Mouse (Mus musculus) myocyte (in vitro differentiated cells): ENCODE measurements around the gene Bzw1.

ENCODE experiments used
- CEBPB ChIP-seq: IDR thresholded peaks from 2 replicates; pipeline ENCODE4 v1.6.1; 2011; ENCODE audit warnings: mild to moderate bottlenecking, moderate library complexity; ENCODE audit not compliant: poor library complexity, insufficient read depth, severe bottlenecking
- MAX ChIP-seq: IDR thresholded peaks from one replicate; pipeline ENCODE4 v1.6.1; 2011; ENCODE audit warnings: low read depth, mild to moderate bottlenecking, control low read depth
- MYOD1 ChIP-seq, 3 experiments: IDR thresholded peaks; one replicate each; pipeline ENCODE4 v1.6.1; 2011; ENCODE audit warnings: control low read depth in 2 of 3, low read depth in 2 of 3, mild to moderate bottlenecking in 2 of 3, moderate library complexity in 1 of 3; ENCODE audit not compliant: insufficient read length in 2 of 3, control insufficient read depth in 1 of 3
- MYOG ChIP-seq, 3 experiments: IDR thresholded peaks; one replicate each; pipeline ENCODE4 v1.6.1; 2011; ENCODE audit warnings: control low read depth in 2 of 3, low read depth in 2 of 3, mild to moderate bottlenecking in 2 of 3; ENCODE audit not compliant: insufficient read length in 2 of 3, control insufficient read depth in 1 of 3, insufficient read depth in 1 of 3
- POLR2A ChIP-seq: IDR thresholded peaks from one replicate; pipeline ENCODE4 v1.6.1; 2011; ENCODE audit warnings: low read depth, mild to moderate bottlenecking, control low read depth, moderate library complexity; ENCODE audit not compliant: insufficient read length
- POLR2AphosphoS2 ChIP-seq: IDR thresholded peaks from one replicate; pipeline ENCODE4 v1.6.1; 2011; ENCODE audit warnings: low read depth, control low read depth; ENCODE audit not compliant: insufficient read length
- REST ChIP-seq: IDR thresholded peaks from one replicate; pipeline ENCODE4 v1.6.1; 2011; ENCODE audit warnings: mild to moderate bottlenecking, control low read depth, moderate library complexity; ENCODE audit not compliant: insufficient read depth, insufficient read length
- TCF12 ChIP-seq: IDR thresholded peaks from one replicate; pipeline ENCODE4 v1.6.1; 2011; ENCODE audit warnings: mild to moderate bottlenecking, control low read depth; ENCODE audit not compliant: poor library complexity, insufficient read depth, severe bottlenecking

DNA sequence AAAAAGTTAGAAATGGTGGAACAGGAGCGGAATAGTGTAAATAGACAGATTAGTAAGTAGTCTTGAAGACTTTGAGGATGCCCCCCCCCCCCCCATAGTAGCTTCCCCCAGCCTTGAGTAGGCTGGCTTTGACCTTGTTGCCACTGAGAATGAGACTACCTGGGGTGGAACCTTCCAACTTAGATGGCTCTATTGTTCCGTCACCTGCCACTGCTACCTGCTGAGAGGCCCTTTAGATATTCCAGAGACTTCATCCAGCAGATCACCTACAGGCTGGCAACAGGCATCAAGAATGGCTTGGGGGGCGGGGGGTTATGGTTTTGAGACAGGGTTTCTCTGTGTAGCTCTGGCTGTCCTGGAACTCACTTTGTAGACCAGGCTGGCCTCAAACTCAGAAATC is 31.9 kb downstream of the Bzw1 start:
- TF ChIP-seq MYOG (IDR thresholded peaks at IDR 0.05; ENCODE audit: control insufficient read depth in 1 of 3, insufficient read depth in 1 of 3, insufficient read length in 2 of 3, low read depth in 2 of 3) (no peak), POLR2AphosphoS2 (no peak), REST (no peak), MAX (no peak), POLR2A (no peak), TCF12 (no peak), MYOD1 (IDR thresholded peaks at IDR 0.05; ENCODE audit: control insufficient read depth in 1 of 3, insufficient read length in 2 of 3, low read depth in 2 of 3) (no peak), CEBPB (no peak)
